Mouse (Mus musculus) spleen, adult 2 months (tissue): ENCODE measurements around the gene Mapk10. TPM values are rescaled to one million over a fixed set of nuclear protein-coding genes. Genes with fewer than 3 reads are reported as not detected.

Experiments used
- DNase-seq, 2 experiments: peaks; one replicate each; pipeline versions ENCODE4 v3.0.0 to v3.0.0-alpha.2; 2012 to 2021; ENCODE audit warnings: low spot score in 2 of 2, low read depth in 1 of 2
- H3K27ac ChIP-seq: fragments of 200-500 bp; 2 replicates; pipeline ENCODE4 v1.5.1; 2012; ENCODE audit warnings: low read length, inconsistent platforms; ENCODE audit not compliant: insufficient read depth
- H3K27me3 ChIP-seq: fragments of 200-500 bp; 2 replicates; pipeline ENCODE4 v1.6.1; 2012; ENCODE audit warnings: mild to moderate bottlenecking, moderate library complexity, low read length, inconsistent platforms; ENCODE audit not compliant: control insufficient read depth, insufficient read depth
- H3K36me3 ChIP-seq: fragments of 200-500 bp; 2 replicates; pipeline ENCODE4 v1.6.1; 2012; ENCODE audit warnings: mild to moderate bottlenecking, low read length, inconsistent platforms; ENCODE audit not compliant: control insufficient read depth, insufficient read depth
- H3K4me1 ChIP-seq: fragments of 200-500 bp; 2 replicates; pipeline ENCODE4 v1.6.1; 2011; ENCODE audit warnings: inconsistent platforms; ENCODE audit not compliant: control insufficient read depth, insufficient read depth, insufficient read length
- H3K4me3 ChIP-seq: fragments of 200-500 bp; 2 replicates; pipeline ENCODE4 v1.5.1; 2011; ENCODE audit warnings: mild to moderate bottlenecking, inconsistent platforms; ENCODE audit not compliant: insufficient read depth, insufficient read length; ENCODE audit errors: extremely low read depth
- CTCF ChIP-seq: fragments of 200-500 bp; IDR thresholded peaks from 2 replicates; pipeline ENCODE4 v1.5.1; 2011; ENCODE audit warnings: mild to moderate bottlenecking, inconsistent platforms; ENCODE audit not compliant: insufficient read depth, insufficient read length, insufficient replicate concordance; ENCODE audit errors: extremely low read depth
- POLR2A ChIP-seq: fragments of 200-500 bp; IDR thresholded peaks from 2 replicates; pipeline ENCODE4 v1.6.1; 2011; ENCODE audit warnings: low read depth, low read length, inconsistent platforms
- WGBS: fragments of 180-500 bp; shearing (Covaris S2); methylation state at CpG from one replicate; pipeline ENCODE4 v1.1.7; 2018; 5-methylcytosine and 5-hydroxymethylcytosine counted together
- polyA plus RNA-seq: library from polyadenylated mRNA; depleted of rRNA; stranded (reverse); fragments of >200 nt; gene quantifications from 2 replicates; pipeline ENCODE4 v1.2.3, GENCODE M21; 2012

Gene Mapk10
- polyA plus RNA-seq, 1 experiment, result 0.05 TPM

GRCm38 (mm10) chr5:102991691-102992090 is 219.4 kb downstream of the Mapk10 start:
- no peak for TF ChIP-seq CTCF
- no peaks in the 10 kb centered on the region for H3K4me1 ChIP-seq
- H3K4me3 ChIP-seq, result no peak overlapping the region
- H3K36me3 ChIP-seq, result no peaks in the 10 kb centered on the region
- H3K27ac ChIP-seq, result no peak overlapping the region
- H3K27me3 ChIP-seq, result no peaks in the 10 kb centered on the region
- no peak for DNase-seq
- whole genome bisulfite sequencing, result 81% methylated on average over 2 of the region's 2 CpGs

- H3K27me3 ChIP-seq, result no peaks in the 10 kb centered on the region
- H3K4me1 ChIP-seq, result no peaks in the 10 kb centered on the region
- WGBS, result 73% methylated on average over 2 of the region's 2 CpGs
- TF ChIP-seq CTCF, result no peak
- TF ChIP-seq POLR2A, result no peak
- DNase-seq, result no peak
- no peak overlapping the region for H3K27ac ChIP-seq
- H3K36me3 ChIP-seq, result no peaks in the 10 kb centered on the region
- H3K4me3 ChIP-seq, result no peak overlapping the region
Measured at GRCm38 (mm10) chr5:102978382-102978781, 232.8 kb downstream of the Mapk10 start.

GRCm38 (mm10) chr5:102977138-102977537 is 234.0 kb downstream of the Mapk10 start:
- Histone ChIP-seq H3K27ac (no peak overlapping the region), H3K4me1 (no peaks in the 10 kb centered on the region), H3K36me3 (no peaks in the 10 kb centered on the region), H3K4me3 (no peak overlapping the region), H3K27me3 (no peaks in the 10 kb centered on the region)
- 58% methylated on average over 6 of the region's 6 CpGs for WGBS
- no peak for DNase-seq
- TF ChIP-seq POLR2A (no peak), CTCF (no peak)

- Histone ChIP-seq H3K36me3 (no peaks in the 10 kb centered on the region), H3K4me3 (no peak overlapping the region), H3K27ac (no peak overlapping the region), H3K4me1 (no peaks in the 10 kb centered on the region), H3K27me3 (no peaks in the 10 kb centered on the region)
- no peak for DNase-seq
- TF ChIP-seq POLR2A (no peak), CTCF (no peak)
Measured at GRCm38 (mm10) chr5:102976540-102976939, 234.6 kb downstream of the Mapk10 start.

- DNase-seq, result no peak
- Histone ChIP-seq H3K4me1 (no peaks in the 10 kb centered on the region), H3K27me3 (no peaks in the 10 kb centered on the region), H3K27ac (no peak overlapping the region), H3K4me3 (no peak overlapping the region), H3K36me3 (no peaks in the 10 kb centered on the region)
- TF ChIP-seq CTCF (no peak), POLR2A (no peak)
- 86% methylated on average over 4 of the region's 4 CpGs for WGBS
Measured at GRCm38 (mm10) chr5:102974400-102974799, 236.7 kb downstream of the Mapk10 start.

GRCm38 (mm10) chr5:102964396-102964795 is 246.7 kb downstream of the Mapk10 start:
- no peak for TF ChIP-seq CTCF
- TF ChIP-seq POLR2A, result no peak
- DNase-seq, result no peak
- Histone ChIP-seq H3K27ac (no peak overlapping the region), H3K27me3 (no peaks in the 10 kb centered on the region), H3K4me3 (no peak overlapping the region), H3K36me3 (no peaks in the 10 kb centered on the region), H3K4me1 (no peaks in the 10 kb centered on the region)
- WGBS, result 90% methylated on average over 5 of the region's 5 CpGs

GRCm38 (mm10) chr5:102953414-102953813 is 257.7 kb downstream of the Mapk10 start:
- Histone ChIP-seq H3K4me1 (no peaks in the 10 kb centered on the region), H3K36me3 (no peaks in the 10 kb centered on the region), H3K27me3 (no peaks in the 10 kb centered on the region), H3K4me3 (no peak overlapping the region), H3K27ac (no peak overlapping the region)
- no peak for DNase-seq
- 86% methylated on average over 8 of the region's 8 CpGs for WGBS
- no peak for TF ChIP-seq CTCF
- no peak for TF ChIP-seq POLR2A
